Mouse (Mus musculus) myocyte (in vitro differentiated cells): ENCODE measurements around the gene Kpna4. TPM values are rescaled to one million over a fixed set of nuclear protein-coding genes. Genes with fewer than 3 reads are reported as not detected.
A peak's percentile ranks its signal among the peaks of the same experiment; 100 is the strongest.

Experiments
- H3K27me3 ChIP-seq: one replicate; pipeline ENCODE4 v1.6.1; 2011; ENCODE audit not compliant: control insufficient read depth, insufficient read depth, insufficient read length
- H3K36me3 ChIP-seq: one replicate; pipeline ENCODE4 v1.6.1; 2011; ENCODE audit not compliant: control insufficient read depth, insufficient read depth
- H3K4me2 ChIP-seq: one replicate; pipeline ENCODE4 v1.6.1; 2011; ENCODE audit warnings: low read depth, control low read depth
- H3K4me3 ChIP-seq: one replicate; pipeline ENCODE4 v1.5.1; 2011; ENCODE audit warnings: mild to moderate bottlenecking, control low read depth, moderate library complexity
- H3K79me2 ChIP-seq: one replicate; pipeline ENCODE4 v1.6.1; 2011; ENCODE audit not compliant: control insufficient read depth, insufficient read depth
- H3ac ChIP-seq: one replicate; pipeline ENCODE4 v1.6.1; 2011; ENCODE audit not compliant: control insufficient read depth, insufficient read length
- CEBPB ChIP-seq: IDR thresholded peaks from 2 replicates; pipeline ENCODE4 v1.6.1; 2011; ENCODE audit warnings: mild to moderate bottlenecking, moderate library complexity; ENCODE audit not compliant: poor library complexity, insufficient read depth, severe bottlenecking
- E2F4 ChIP-seq: IDR thresholded peaks from one replicate; pipeline ENCODE4 v1.6.1; 2011; ENCODE audit warnings: mild to moderate bottlenecking, control low read depth, moderate library complexity; ENCODE audit not compliant: insufficient read depth
- MAX ChIP-seq: IDR thresholded peaks from one replicate; pipeline ENCODE4 v1.6.1; 2011; ENCODE audit warnings: low read depth, mild to moderate bottlenecking, control low read depth
- MYOD1 ChIP-seq, 3 experiments: IDR thresholded peaks; one replicate each; pipeline ENCODE4 v1.6.1; 2011; ENCODE audit warnings: control low read depth in 2 of 3, low read depth in 2 of 3, mild to moderate bottlenecking in 2 of 3, moderate library complexity in 1 of 3; ENCODE audit not compliant: insufficient read length in 2 of 3, control insufficient read depth in 1 of 3
- MYOG ChIP-seq, 3 experiments: IDR thresholded peaks; one replicate each; pipeline ENCODE4 v1.6.1; 2011; ENCODE audit warnings: control low read depth in 2 of 3, low read depth in 2 of 3, mild to moderate bottlenecking in 2 of 3; ENCODE audit not compliant: insufficient read length in 2 of 3, control insufficient read depth in 1 of 3, insufficient read depth in 1 of 3
- POLR2A ChIP-seq: IDR thresholded peaks from one replicate; pipeline ENCODE4 v1.6.1; 2011; ENCODE audit warnings: low read depth, mild to moderate bottlenecking, control low read depth, moderate library complexity; ENCODE audit not compliant: insufficient read length
- POLR2AphosphoS2 ChIP-seq: IDR thresholded peaks from one replicate; pipeline ENCODE4 v1.6.1; 2011; ENCODE audit warnings: low read depth, control low read depth; ENCODE audit not compliant: insufficient read length
- REST ChIP-seq: IDR thresholded peaks from one replicate; pipeline ENCODE4 v1.6.1; 2011; ENCODE audit warnings: mild to moderate bottlenecking, control low read depth, moderate library complexity; ENCODE audit not compliant: insufficient read depth, insufficient read length
- SRF ChIP-seq: IDR thresholded peaks from one replicate; pipeline ENCODE4 v1.6.1; 2011; ENCODE audit warnings: low read depth; ENCODE audit not compliant: control insufficient read depth, insufficient read length
- TCF12 ChIP-seq: IDR thresholded peaks from one replicate; pipeline ENCODE4 v1.6.1; 2011; ENCODE audit warnings: mild to moderate bottlenecking, control low read depth; ENCODE audit not compliant: poor library complexity, insufficient read depth, severe bottlenecking
- TCF3 ChIP-seq: IDR thresholded peaks from one replicate; pipeline ENCODE4 v1.6.1; 2011; ENCODE audit warnings: low read depth, control low read depth; ENCODE audit not compliant: insufficient read length
- USF1 ChIP-seq: IDR thresholded peaks from one replicate; pipeline ENCODE4 v1.6.1; 2011; ENCODE audit warnings: low read depth, mild to moderate bottlenecking, control low read depth, moderate library complexity
- polyA plus RNA-seq: library from polyadenylated mRNA; unstranded; fragments of >200 nt; fragmentation: generic; extraction: Trizol; gene quantifications from one replicate; pipeline ENCODE4 v1.2.1, GENCODE M21; 2012; ENCODE audit warnings: missing spikeins

Kpna4 gene
- polyA plus RNA-seq, result 23.0 TPM

GRCm38 (mm10) chr3:69126509-69127345, at the start of gene Kpna4:
Gene Kpna4 (minus strand): TSS chr3:69127113.
- peak within 1 kb of the TSS; percentile 56 for H3K4me3 ChIP-seq
- no peaks in the 10 kb centered on the region for H3K27me3 ChIP-seq
- H3K79me2 ChIP-seq, result peaks cover 45% of the 10 kb centered on the region
- TF ChIP-seq POLR2A, result peak; percentile 84
- TF ChIP-seq TCF3, result no peak
- no peaks in the 10 kb centered on the region for H3K36me3 ChIP-seq
- peak within 1 kb of the TSS; percentile 77 for H3ac ChIP-seq
- H3K4me2 ChIP-seq, result peak within 1 kb of the TSS; percentile 81

GRCm38 (mm10) chr3:69175229-69175628, 48.3 kb upstream of the Kpna4 start:
- H3K36me3 ChIP-seq, result no peaks in the 10 kb centered on the region
- H3K79me2 ChIP-seq, result no peaks in the 10 kb centered on the region
- no peak for TF ChIP-seq MYOG (IDR thresholded peaks at IDR 0.05; ENCODE audit: control insufficient read depth in 1 of 3, insufficient read depth in 1 of 3, insufficient read length in 2 of 3, low read depth in 2 of 3)
- no peak for TF ChIP-seq TCF3

GRCm38 (mm10) chr3:69171123-69171522, 44.2 kb upstream of the Kpna4 start:
- TF ChIP-seq MYOD1 (IDR thresholded peaks at IDR 0.05; ENCODE audit: control insufficient read depth in 1 of 3, insufficient read length in 2 of 3, low read depth in 2 of 3), result no peak
- TF ChIP-seq USF1, result no peak
- TF ChIP-seq REST, result no peak
- TF ChIP-seq TCF3, result no peak
- no peak for TF ChIP-seq MYOG (IDR thresholded peaks at IDR 0.05; ENCODE audit: control insufficient read depth in 1 of 3, insufficient read depth in 1 of 3, insufficient read length in 2 of 3, low read depth in 2 of 3)
- no peak for TF ChIP-seq MAX
- TF ChIP-seq POLR2A, result no peak
- TF ChIP-seq CEBPB, result no peak
- TF ChIP-seq E2F4, result no peak
- no peak for TF ChIP-seq POLR2AphosphoS2
- no peak for TF ChIP-seq SRF
- no peak for TF ChIP-seq TCF12
- Histone ChIP-seq H3K27me3 (no peaks in the 10 kb centered on the region), H3K4me3 (no peak overlapping the region), H3ac (no peak overlapping the region), H3K79me2 (no peaks in the 10 kb centered on the region), H3K36me3 (no peaks in the 10 kb centered on the region), H3K4me2 (no peak overlapping the region)

More at GRCm38 (mm10) chr3:69175229-69175628, 48.3 kb upstream of the Kpna4 start:
- H3ac ChIP-seq, result no peak overlapping the region
- H3K4me2 ChIP-seq, result no peak overlapping the region
- H3K4me3 ChIP-seq, result no peak overlapping the region
- no peaks in the 10 kb centered on the region for H3K27me3 ChIP-seq

GRCm38 (mm10) chr3:69169796-69170195, 42.9 kb upstream of the Kpna4 start:
- TF ChIP-seq E2F4 (no peak), REST (no peak), USF1 (no peak), SRF (no peak), CEBPB (no peak), MYOD1 (IDR thresholded peaks at IDR 0.05; ENCODE audit: control insufficient read depth in 1 of 3, insufficient read length in 2 of 3, low read depth in 2 of 3) (no peak), POLR2AphosphoS2 (no peak), TCF12 (no peak), TCF3 (no peak)
- H3K79me2 ChIP-seq, result no peaks in the 10 kb centered on the region
- no peak overlapping the region for H3K4me2 ChIP-seq
- no peak overlapping the region for H3ac ChIP-seq
- H3K4me3 ChIP-seq, result no peak overlapping the region
- H3K27me3 ChIP-seq, result no peaks in the 10 kb centered on the region
- H3K36me3 ChIP-seq, result no peaks in the 10 kb centered on the region

GRCm38 (mm10) chr3:69168724-69169123, 41.8 kb upstream of the Kpna4 start:
- H3K4me3 ChIP-seq, result no peak overlapping the region
- no peak overlapping the region for H3K4me2 ChIP-seq
- TF ChIP-seq CEBPB, result no peak
- no peak for TF ChIP-seq SRF
- peak in 2 of 3 experiments; percentile 89 to 95 for TF ChIP-seq MYOD1 (IDR thresholded peaks at IDR 0.05; ENCODE audit: control insufficient read depth in 1 of 3, insufficient read length in 2 of 3, low read depth in 2 of 3)
- no peak for TF ChIP-seq E2F4
- TF ChIP-seq TCF3, result peak; percentile 73
- no peak for TF ChIP-seq POLR2A
- TF ChIP-seq REST, result no peak
- peak; percentile 50 for TF ChIP-seq TCF12
- TF ChIP-seq POLR2AphosphoS2, result no peak
- no peak for TF ChIP-seq USF1
- no peak for TF ChIP-seq MAX
- peak in 2 of 3 experiments; percentile 92 to 94 for TF ChIP-seq MYOG (IDR thresholded peaks at IDR 0.05; ENCODE audit: control insufficient read depth in 1 of 3, insufficient read depth in 1 of 3, insufficient read length in 2 of 3, low read depth in 2 of 3)

More at GRCm38 (mm10) chr3:69168724-69169123, 41.8 kb upstream of the Kpna4 start:
- Histone ChIP-seq H3ac (no peak overlapping the region), H3K27me3 (no peaks in the 10 kb centered on the region), H3K79me2 (no peaks in the 10 kb centered on the region), H3K36me3 (no peaks in the 10 kb centered on the region)
